Mouse (Mus musculus): ENCODE results near the gene Il22ra1. TPM values are rescaled to one million over a fixed set of nuclear protein-coding genes. Genes with fewer than 3 reads are reported as not detected.

The Il22ra1 gene
- total and polyA plus RNA-seq, 2 experiments: 1.4 to 4.1 TPM

DNA sequence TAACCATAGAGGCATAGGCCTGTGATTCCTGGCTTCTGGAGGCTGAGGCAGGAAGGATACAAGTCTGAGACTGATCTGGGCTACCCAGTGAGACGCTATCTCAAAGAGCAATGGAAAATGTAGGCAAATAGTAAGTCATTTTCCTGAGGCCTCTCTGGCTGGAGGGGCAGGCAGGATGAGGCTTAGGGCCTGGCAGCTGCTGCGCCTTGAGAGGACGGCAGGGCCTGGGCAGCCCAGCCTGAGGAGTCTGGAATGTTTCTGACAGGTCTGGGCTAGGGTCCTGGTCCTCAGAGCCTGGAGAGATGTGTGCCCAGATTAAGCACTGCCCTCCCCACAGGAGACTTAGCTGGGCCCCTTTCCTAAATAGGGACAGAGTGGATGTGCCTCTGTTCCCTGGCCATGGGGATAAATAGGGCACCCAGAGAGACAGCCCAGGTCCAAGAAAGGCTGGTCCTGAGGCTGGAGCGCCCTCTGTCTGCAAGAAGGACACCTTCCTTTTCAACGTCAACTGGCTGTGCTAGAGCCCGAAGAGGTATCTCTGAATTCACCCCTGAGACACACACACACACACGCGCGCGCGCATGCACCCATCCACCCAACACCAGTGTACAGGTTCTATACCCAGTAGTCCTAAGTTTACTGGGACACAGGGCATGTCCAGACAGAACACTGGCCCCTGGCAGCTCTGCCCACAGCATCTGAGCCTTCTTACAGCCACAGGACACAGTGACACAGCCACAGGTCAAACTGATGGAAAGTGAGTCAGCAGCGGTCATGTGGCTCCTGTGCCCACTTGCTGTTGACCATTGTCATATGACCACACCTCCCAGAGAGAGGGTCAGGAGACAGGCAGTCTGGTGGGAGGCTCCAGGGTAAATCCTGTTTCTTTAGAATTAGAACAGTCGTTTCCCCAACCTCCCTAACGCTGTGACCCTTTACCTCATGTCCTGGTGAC lies 40.9 kb downstream of the Il22ra1 start:
- H3K36me3 ChIP-seq (ENCODE audit: control insufficient read depth, insufficient read depth, low read length): no peaks in the 10 kb centered on the region
- no peak overlapping the region for H3K27ac ChIP-seq (replicated peaks; ENCODE audit: insufficient read depth, low read depth, low read length)
- peak; percentile 47 for DNase-seq (ENCODE audit: extremely low read depth, low read depth, low spot score)
- no peaks in the 10 kb centered on the region; the same call in 1 of the 2 replicates for H3K4me1 ChIP-seq (ENCODE audit: control insufficient read depth, insufficient read depth, low read length)
- H3K9ac ChIP-seq (ENCODE audit: low read depth, low read length): no peak overlapping the region
- no peaks in the 10 kb centered on the region for H3K79me2 ChIP-seq (ENCODE audit: control insufficient read depth, insufficient read depth, low read length)
- H3K27me3 ChIP-seq (ENCODE audit: control insufficient read depth, insufficient read depth, low read length): no peaks in the 10 kb centered on the region
- WGBS: 67% methylated on average over 14 of the region's 14 CpGs
- H3K4me3 ChIP-seq (ENCODE audit: insufficient read depth, low read depth, low read length): no peak overlapping the region
- TF ChIP-seq CTCF (IDR thresholded peaks at IDR 0.05; ENCODE audit: low read depth, low read length) (peak; percentile 86), POLR2A (IDR thresholded peaks at IDR 0.05; ENCODE audit: extremely low read depth, insufficient read depth, low read length) (no peak)

DNA sequence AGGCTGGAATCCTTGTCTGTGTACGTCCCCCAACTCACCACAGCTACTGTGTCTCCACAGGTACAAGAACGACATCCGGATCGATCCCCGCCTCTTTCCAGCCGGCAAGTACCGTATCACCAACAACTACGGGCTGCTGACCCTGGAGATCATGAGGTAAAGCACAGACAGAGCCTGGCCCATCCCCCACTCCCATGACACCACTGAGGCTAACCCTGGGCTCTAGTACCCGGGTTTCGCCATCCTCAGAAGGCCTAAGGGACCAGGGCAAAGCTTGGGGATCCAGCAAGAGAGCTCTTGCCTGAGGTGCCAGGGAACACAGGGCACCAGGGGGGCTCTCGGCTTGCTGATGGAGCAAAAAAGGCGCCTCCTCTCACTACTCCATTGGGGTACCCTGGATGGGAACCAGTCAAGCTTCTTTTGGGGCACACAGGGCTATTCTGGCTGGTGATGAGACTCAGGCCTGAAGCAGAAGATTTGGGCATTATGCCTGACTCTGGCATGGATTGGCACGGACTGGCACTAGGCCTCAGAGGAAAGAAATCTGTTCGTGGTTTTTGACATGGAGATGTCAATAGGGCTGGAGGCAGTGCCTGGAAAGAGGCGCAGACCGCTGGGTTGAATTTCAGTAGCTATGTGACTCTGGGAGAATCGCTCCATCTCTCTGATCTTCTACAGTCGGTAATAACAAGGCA lies 42.8 kb downstream of the Il22ra1 start:
- H3K4me3 ChIP-seq (ENCODE audit: insufficient read depth, low read depth, low read length): no peak overlapping the region
- no peaks in the 10 kb centered on the region for H3K4me1 ChIP-seq (ENCODE audit: control insufficient read depth, insufficient read depth, low read length)
- H3K27me3 ChIP-seq (ENCODE audit: control insufficient read depth, insufficient read depth, low read length): no peaks in the 10 kb centered on the region
- TF ChIP-seq CTCF (IDR thresholded peaks at IDR 0.05; ENCODE audit: low read depth, low read length): no peak
- no peak for TF ChIP-seq POLR2A (IDR thresholded peaks at IDR 0.05; ENCODE audit: extremely low read depth, insufficient read depth, low read length)
- H3K36me3 ChIP-seq (ENCODE audit: control insufficient read depth, insufficient read depth, low read length): no peaks in the 10 kb centered on the region
- WGBS: 89% methylated on average over 18 of the region's 18 CpGs
- H3K27ac ChIP-seq (replicated peaks; ENCODE audit: insufficient read depth, low read depth, low read length): no peak overlapping the region
- no peak for DNase-seq (ENCODE audit: extremely low read depth, low read depth, low spot score)
- no peaks in the 10 kb centered on the region for H3K79me2 ChIP-seq (ENCODE audit: control insufficient read depth, insufficient read depth, low read length)
- H3K9ac ChIP-seq (ENCODE audit: low read depth, low read length): no peak overlapping the region

DNA sequence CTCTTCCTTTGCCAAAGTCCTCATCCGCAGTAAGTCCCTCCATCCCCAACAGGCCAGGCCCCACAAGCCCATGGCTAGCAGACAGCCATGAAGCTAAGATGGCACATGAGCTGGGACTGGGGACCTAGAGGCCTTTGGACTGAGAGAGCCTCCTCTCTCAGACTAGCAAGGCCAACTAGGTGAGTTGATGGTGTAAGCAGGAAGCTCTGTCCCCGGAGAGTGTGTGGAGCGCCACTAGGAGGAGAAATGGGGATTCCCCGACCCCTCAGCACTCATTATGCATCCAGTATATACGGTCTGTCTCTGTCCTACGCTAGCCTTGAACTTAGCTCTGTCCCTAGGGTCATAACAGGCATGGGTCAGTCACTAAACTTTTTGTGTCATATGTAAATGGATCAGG lies 43.6 kb downstream of the Il22ra1 start:
- Histone ChIP-seq H3K4me3 (ENCODE audit: insufficient read depth, low read depth, low read length) (no peak overlapping the region), H3K27ac (replicated peaks; ENCODE audit: insufficient read depth, low read depth, low read length) (no peak overlapping the region), H3K36me3 (ENCODE audit: control insufficient read depth, insufficient read depth, low read length) (no peaks in the 10 kb centered on the region), H3K4me1 (ENCODE audit: control insufficient read depth, insufficient read depth, low read length) (no peaks in the 10 kb centered on the region), H3K79me2 (ENCODE audit: control insufficient read depth, insufficient read depth, low read length) (no peaks in the 10 kb centered on the region), H3K9ac (ENCODE audit: low read depth, low read length) (no peak overlapping the region), H3K27me3 (ENCODE audit: control insufficient read depth, insufficient read depth, low read length) (no peaks in the 10 kb centered on the region)
- no peak for DNase-seq (ENCODE audit: extremely low read depth, low read depth, low spot score)
- no peak for TF ChIP-seq CTCF (IDR thresholded peaks at IDR 0.05; ENCODE audit: low read depth, low read length)
- TF ChIP-seq POLR2A (IDR thresholded peaks at IDR 0.05; ENCODE audit: extremely low read depth, insufficient read depth, low read length): no peak
- 81% methylated on average over 6 of the region's 6 CpGs for WGBS

DNA sequence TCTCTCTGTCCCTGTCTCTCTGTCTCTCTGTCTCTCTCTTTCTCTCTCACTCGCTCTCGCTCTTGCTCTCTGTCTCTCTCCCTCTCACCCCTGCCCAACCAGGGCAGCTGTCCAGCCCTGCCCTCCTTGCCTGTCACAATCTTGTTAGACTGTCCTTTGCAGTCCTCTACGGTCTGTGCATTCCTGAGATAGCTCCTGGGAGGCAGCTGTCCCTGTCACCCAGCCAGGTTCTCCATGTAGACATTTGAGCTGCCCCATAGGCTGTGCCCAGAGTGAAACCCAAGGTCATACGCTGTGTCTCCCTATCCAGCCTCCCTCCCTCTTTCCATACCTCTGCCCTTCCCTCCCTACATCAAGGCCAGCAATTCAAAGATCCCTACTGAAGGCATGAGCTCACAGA lies 44.7 kb downstream of the Il22ra1 start:
- no peak overlapping the region for H3K9ac ChIP-seq (ENCODE audit: low read depth, low read length)
- no peaks in the 10 kb centered on the region for H3K79me2 ChIP-seq (ENCODE audit: control insufficient read depth, insufficient read depth, low read length)
- no peak for DNase-seq (ENCODE audit: extremely low read depth, low read depth, low spot score)
- H3K4me1 ChIP-seq (ENCODE audit: control insufficient read depth, insufficient read depth, low read length): no peaks in the 10 kb centered on the region
- no peak for TF ChIP-seq CTCF (IDR thresholded peaks at IDR 0.05; ENCODE audit: low read depth, low read length)
- TF ChIP-seq POLR2A (IDR thresholded peaks at IDR 0.05; ENCODE audit: extremely low read depth, insufficient read depth, low read length): no peak
- H3K4me3 ChIP-seq (ENCODE audit: insufficient read depth, low read depth, low read length): no peak overlapping the region
- no peak overlapping the region for H3K27ac ChIP-seq (replicated peaks; ENCODE audit: insufficient read depth, low read depth, low read length)
- no peaks in the 10 kb centered on the region for H3K36me3 ChIP-seq (ENCODE audit: control insufficient read depth, insufficient read depth, low read length)
- 84% methylated on average over 4 of the region's 4 CpGs for WGBS
- H3K27me3 ChIP-seq (ENCODE audit: control insufficient read depth, insufficient read depth, low read length): no peaks in the 10 kb centered on the region

DNA sequence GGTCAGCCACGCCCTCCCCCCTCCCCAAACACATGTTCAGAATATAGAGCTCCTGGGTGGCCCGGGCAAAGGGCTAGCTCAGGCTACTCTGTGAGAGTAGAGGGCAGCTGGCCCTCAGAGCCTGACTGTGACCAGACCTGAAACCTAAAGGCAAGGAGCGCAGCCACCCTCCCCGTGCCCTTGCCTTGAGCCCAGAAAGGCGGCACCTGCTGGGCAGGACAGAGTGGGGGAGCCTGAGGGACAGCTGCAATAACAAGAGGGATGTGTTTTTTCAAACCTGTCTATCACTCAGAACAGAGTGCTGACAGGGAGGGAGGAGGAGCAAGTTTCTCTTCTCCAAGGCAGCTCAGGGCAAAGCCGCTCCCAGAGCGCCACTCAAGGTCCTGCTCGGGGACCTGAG lies 46.5 kb downstream of the Il22ra1 start:
- no peak overlapping the region for H3K4me3 ChIP-seq (ENCODE audit: insufficient read depth, low read depth, low read length)
- H3K79me2 ChIP-seq (ENCODE audit: control insufficient read depth, insufficient read depth, low read length): no peaks in the 10 kb centered on the region
- TF ChIP-seq CTCF (IDR thresholded peaks at IDR 0.05; ENCODE audit: low read depth, low read length) (no peak), POLR2A (IDR thresholded peaks at IDR 0.05; ENCODE audit: extremely low read depth, insufficient read depth, low read length) (no peak)
- H3K27ac ChIP-seq (replicated peaks; ENCODE audit: insufficient read depth, low read depth, low read length): no peak overlapping the region
- 84% methylated on average over 8 of the region's 8 CpGs for WGBS
- no peaks in the 10 kb centered on the region for H3K27me3 ChIP-seq (ENCODE audit: control insufficient read depth, insufficient read depth, low read length)
- DNase-seq (ENCODE audit: extremely low read depth, low read depth, low spot score): no peak
- H3K36me3 ChIP-seq (ENCODE audit: control insufficient read depth, insufficient read depth, low read length): no peaks in the 10 kb centered on the region
- no peak overlapping the region for H3K9ac ChIP-seq (ENCODE audit: low read depth, low read length)
- H3K4me1 ChIP-seq (ENCODE audit: control insufficient read depth, insufficient read depth, low read length): no peaks in the 10 kb centered on the region
